Mouse (Mus musculus) kidney, embryonic 14.5 days (tissue): ENCODE measurements around the gene Glg1. TPM values are rescaled to one million over a fixed set of nuclear protein-coding genes. Genes with fewer than 3 reads are reported as not detected.
"Not testable (repeated sequence)": the region's sequence is repeated elsewhere in the genome, so short reads cannot be mapped to it uniquely, and the experiment has no call there.

ENCODE experiments used
- ATAC-seq: fragments of 200-750 bp; cut with Nextera tagmentation; 2 replicates; pipeline ENCODE4 v1.8.0; 2017; ENCODE audit warnings: moderate number of reproducible peaks, mild to moderate bottlenecking, moderate TSS enrichment, moderate library complexity; ENCODE audit not compliant: low FRiP score, low TSS enrichment
- H3K27ac ChIP-seq: fragments of 300-500 bp; sonication (generic); 2 replicates; pipeline ENCODE4 v1.5.1; 2014; ENCODE audit warnings: low read depth, mild to moderate bottlenecking, low read length, moderate library complexity, mixed read lengths
- H3K27me3 ChIP-seq: fragments of 300-500 bp; sonication (generic); 2 replicates; pipeline ENCODE4 v1.6.1; 2014; ENCODE audit warnings: mild to moderate bottlenecking, low read length; ENCODE audit not compliant: control insufficient read depth, insufficient read depth
- H3K36me3 ChIP-seq: fragments of 300-500 bp; sonication (generic); 2 replicates; pipeline ENCODE4 v1.6.1; 2014; ENCODE audit warnings: low read length, mixed read lengths; ENCODE audit not compliant: control insufficient read depth, insufficient read depth
- H3K4me1 ChIP-seq: fragments of 300-500 bp; sonication (generic); 2 replicates; pipeline ENCODE4 v1.6.1; 2014; ENCODE audit warnings: low read length, mixed read lengths; ENCODE audit not compliant: control insufficient read depth, insufficient read depth
- H3K4me2 ChIP-seq: fragments of 300-500 bp; sonication (generic); replicated peaks from 2 replicates; pipeline ENCODE4 v1.6.1; 2014; ENCODE audit warnings: low read depth, mild to moderate bottlenecking, low read length
- H3K4me3 ChIP-seq: fragments of 300-500 bp; sonication (generic); 2 replicates; pipeline ENCODE4 v1.5.1; 2014; ENCODE audit warnings: mild to moderate bottlenecking, low read length
- H3K9ac ChIP-seq: fragments of 300-500 bp; sonication (generic); 2 replicates; pipeline ENCODE4 v1.6.1; 2014; ENCODE audit warnings: low read depth, mild to moderate bottlenecking, low read length, moderate library complexity
- H3K9me3 ChIP-seq: fragments of 300-500 bp; sonication (generic); 2 replicates; pipeline ENCODE4 v1.6.1; 2016; ENCODE audit warnings: low read length; ENCODE audit not compliant: control insufficient read depth
- WGBS: fragments of 180-500 bp; shearing (Covaris S2); extraction: QIAGEN DNeasy Blood & Tissue Kit; methylation state at CpG from one replicate; pipeline ENCODE4 v1.1.7; 2014; 5-methylcytosine and 5-hydroxymethylcytosine counted together
- polyA plus RNA-seq: library from polyadenylated mRNA; unstranded; fragments of >200 nt; fragmentation: Nextera tagmentation; extraction: Ambion mirVana; gene quantifications from 2 replicates; pipeline ENCODE4 v1.2.1, GENCODE M21; 2014

Glg1 gene
- 60.1 and 95.8 TPM in 2 replicates for polyA plus RNA-seq

DNA sequence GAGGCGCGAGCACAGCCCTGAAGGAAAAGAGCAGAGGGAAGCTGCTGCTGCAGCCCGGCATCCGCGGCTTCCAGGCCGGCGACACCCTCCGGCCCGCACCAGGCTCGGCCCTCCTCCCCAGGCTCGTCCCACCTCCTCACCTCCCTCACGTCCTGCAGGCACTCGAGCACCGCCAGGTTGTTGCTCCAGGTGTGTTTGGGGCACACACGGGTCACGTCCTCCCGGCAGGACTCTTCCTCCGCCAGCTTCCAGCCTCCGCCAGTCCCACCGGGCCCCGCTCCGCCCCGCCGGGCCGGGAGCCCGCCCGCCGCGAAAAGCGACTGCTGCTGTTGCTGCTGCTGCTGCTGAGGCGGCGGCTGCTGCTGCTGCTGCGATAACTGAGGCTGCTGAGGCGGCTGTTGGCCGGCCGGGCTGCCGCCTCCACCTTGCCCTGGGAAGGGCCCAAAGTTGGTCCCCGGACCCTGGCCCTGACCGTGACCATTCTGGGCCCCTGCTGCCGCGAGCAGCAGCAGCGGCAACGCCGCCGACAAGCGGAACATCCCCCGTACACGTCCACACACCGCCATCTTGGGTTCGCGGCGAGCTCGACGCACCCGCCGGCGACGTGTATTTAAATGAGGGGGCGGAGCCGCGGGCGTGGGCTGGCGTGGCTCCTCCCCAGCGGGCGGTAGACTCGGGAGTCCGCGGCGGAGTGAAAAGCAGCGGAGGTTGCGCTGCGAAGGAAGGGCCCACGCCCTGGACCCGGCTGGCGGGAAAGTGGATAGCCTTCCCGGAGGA is at the start of gene Glg1:
Glg1 (minus strand) TSS at position 586 of the 777 bp plus-strand sequence.
- peak; percentile 95 for ATAC-seq
- Histone ChIP-seq H3K36me3 (no peaks in the 10 kb centered on the region), H3K9me3 (no peaks in the 10 kb centered on the region), H3K4me2 (peak within 1 kb of the TSS; percentile 52), H3K4me1 (peaks cover 5% of the 10 kb centered on the region; the same call in 1 of the 2 replicates), H3K27me3 (no peaks in the 10 kb centered on the region), H3K4me3 (peak within 1 kb of the TSS; percentile 87), H3K27ac (peak within 1 kb of the TSS; percentile 96), H3K9ac (peak within 1 kb of the TSS; percentile 93)
- WGBS, result 0% methylated on average over 73 of the region's 76 CpGs

GRCm38 (mm10) chr8:111305031-111305730 is 46.2 kb upstream of the Glg1 start:
- WGBS, result 36% methylated on average over 5 of the region's 5 CpGs
- Histone ChIP-seq H3K27ac (no peak overlapping the region), H3K36me3 (no peaks in the 10 kb centered on the region), H3K9me3 (no peaks in the 10 kb centered on the region), H3K27me3 (no peaks in the 10 kb centered on the region), H3K4me1 (no peaks in the 10 kb centered on the region), H3K4me3 (no peak overlapping the region), H3K4me2 (no peak overlapping the region), H3K9ac (no peak overlapping the region)
- ATAC-seq, result no peak

DNA sequence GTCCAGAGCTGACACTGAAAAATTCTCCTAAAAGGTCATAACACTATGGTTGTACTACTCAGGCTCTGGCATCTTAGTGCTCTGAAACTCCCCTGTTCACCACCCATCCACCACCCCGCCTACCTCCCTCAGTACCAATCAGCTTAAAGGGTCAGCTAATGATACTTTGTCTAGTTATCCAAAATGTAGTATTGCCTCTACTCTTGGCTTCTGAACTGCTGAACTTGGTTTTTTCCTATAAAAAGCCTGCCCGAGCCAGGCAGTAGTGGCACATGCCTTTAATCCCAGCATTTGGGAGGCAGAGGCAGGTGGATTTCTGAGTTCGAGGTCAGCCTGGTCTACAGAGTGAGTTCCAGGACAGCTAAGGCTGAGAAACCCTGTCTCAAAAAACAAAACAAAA is 45.3 kb upstream of the Glg1 start:
- H3K4me1 ChIP-seq, result no peaks in the 10 kb centered on the region
- ATAC-seq, result no peak
- H3K4me3 ChIP-seq, result no peak overlapping the region
- 92% methylated on average over 3 of the region's 3 CpGs for WGBS
- H3K9ac ChIP-seq, result no peak overlapping the region
- H3K9me3 ChIP-seq, result no peaks in the 10 kb centered on the region
- H3K27ac ChIP-seq, result no peak overlapping the region
- no peaks in the 10 kb centered on the region for H3K27me3 ChIP-seq
- no peaks in the 10 kb centered on the region for H3K36me3 ChIP-seq
- H3K4me2 ChIP-seq, result no peak overlapping the region

- ATAC-seq, H3K4me1 ChIP-seq, H3K27ac ChIP-seq, H3K36me3 ChIP-seq, H3K27me3 ChIP-seq, H3K9me3 ChIP-seq, H3K9ac ChIP-seq, H3K4me3 ChIP-seq, H3K4me2 ChIP-seq: not testable (repeated sequence)
- WGBS, result 82% methylated on average over 5 of the region's 5 CpGs
These were observed 44.2 kb upstream of the Glg1 start for GRCm38 (mm10) chr8:111303076-111303803.

DNA sequence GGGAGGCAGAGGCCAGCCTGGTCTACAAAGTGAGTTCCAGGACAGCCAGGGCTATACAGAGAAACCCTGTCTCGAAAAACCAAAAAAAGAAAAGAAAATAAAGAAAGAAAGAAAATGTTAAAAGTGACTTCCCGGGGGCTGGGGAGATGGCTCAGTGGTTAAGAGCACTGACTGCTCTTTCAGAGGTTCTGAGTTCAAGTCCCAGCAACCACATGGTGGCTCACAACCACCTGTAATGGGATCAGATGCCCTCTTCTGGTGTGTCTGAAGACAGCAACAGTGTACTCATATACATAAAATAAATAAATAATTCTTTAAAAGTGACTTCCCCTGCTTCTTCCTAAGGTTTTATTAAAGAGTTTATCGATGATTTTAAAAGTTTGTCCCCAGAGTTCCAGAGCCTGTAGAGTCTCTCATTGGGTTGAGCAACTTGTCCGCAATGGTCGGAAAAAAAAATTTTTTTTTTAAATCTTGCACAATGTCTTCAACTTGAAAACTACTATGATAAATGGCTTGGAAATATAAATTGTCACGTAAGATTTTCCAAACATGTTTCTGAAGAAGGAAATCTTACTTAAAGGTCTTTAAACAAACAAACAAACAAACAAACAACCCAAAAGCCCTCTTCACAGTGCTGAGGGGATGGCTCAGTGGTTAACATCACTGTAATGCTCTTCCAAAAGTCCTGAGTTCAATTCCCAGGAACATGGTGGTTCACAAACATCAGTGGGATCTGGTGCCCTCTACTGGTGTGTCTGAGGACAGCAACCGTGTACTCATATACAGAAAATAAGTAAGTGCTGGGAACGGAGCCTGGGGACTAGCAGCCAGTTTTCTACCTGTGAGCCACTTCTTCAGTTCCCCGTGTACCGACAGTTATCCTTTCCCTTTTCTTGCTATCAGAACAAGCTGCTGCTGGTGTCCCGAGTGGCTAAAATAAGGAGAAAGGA is 41.9 kb upstream of the Glg1 start:
- ATAC-seq, result no peak
- Histone ChIP-seq H3K36me3 (peaks cover 10% of the 10 kb centered on the region), H3K9ac (peak overlapping the region; percentile 42; the same call in 1 of the 2 replicates), H3K4me1 (peaks cover 9% of the 10 kb centered on the region; the same call in 1 of the 2 replicates), H3K4me2 (peak overlapping the region; percentile 41), H3K4me3 (peak overlapping the region; percentile 93), H3K27ac (peak overlapping the region; percentile 79), H3K27me3 (no peaks in the 10 kb centered on the region), H3K9me3 (no peaks in the 10 kb centered on the region)
- WGBS, result 66% methylated on average over 11 of the region's 11 CpGs

GRCm38 (mm10) chr8:111299821-111300568 is 41.0 kb upstream of the Glg1 start, which contains the start of gene Rfwd3:
Rfwd3 (minus strand) TSS chr8:111300222.
- no peaks in the 10 kb centered on the region for H3K27me3 ChIP-seq
- H3K36me3 ChIP-seq, result peaks cover 13% of the 10 kb centered on the region
- WGBS, result under 1% methylated on average over 65 of the region's 67 CpGs
- H3K4me3 ChIP-seq, result peak within 1 kb of the TSS; percentile 93
- H3K4me1 ChIP-seq, result peaks cover 9% of the 10 kb centered on the region; the same call in 1 of the 2 replicates
- H3K9me3 ChIP-seq, result no peaks in the 10 kb centered on the region
- peak; percentile 99 for ATAC-seq
- H3K27ac ChIP-seq, result peak within 1 kb of the TSS; percentile 94
- peak within 1 kb of the TSS; percentile 92 for H3K9ac ChIP-seq
- peak within 1 kb of the TSS; percentile 43 for H3K4me2 ChIP-seq

- H3K27me3 ChIP-seq, result no peaks in the 10 kb centered on the region
- H3K27ac ChIP-seq, result peak overlapping the region; percentile 94
- no peaks in the 10 kb centered on the region for H3K9me3 ChIP-seq
- ATAC-seq, result peak; percentile 11; the same call in 1 of the 2 replicates
- H3K36me3 ChIP-seq, result peaks cover 18% of the 10 kb centered on the region
- H3K4me1 ChIP-seq, result peaks cover 9% of the 10 kb centered on the region; the same call in 1 of the 2 replicates
- peak overlapping the region; percentile 93 for H3K4me3 ChIP-seq
- WGBS, result under 1% methylated on average over 28 of the region's 28 CpGs
- peak overlapping the region; percentile 92 for H3K9ac ChIP-seq
- peak overlapping the region; percentile 43 for H3K4me2 ChIP-seq
These were observed 40.4 kb upstream of the Glg1 start for GRCm38 (mm10) chr8:111299363-111299820.
